Mouse (Mus musculus): ENCODE measurements around the gene Trir. TPM values are rescaled to one million over a fixed set of nuclear protein-coding genes. Genes with fewer than 3 reads are reported as not detected.

Gene Trir
- polyA plus RNA-seq, 1 experiment from 2014 or later: 157 TPM

GRCm38 (mm10) chr8:85011242-85011641, 15.4 kb upstream of the Trir start:
- no peak for ATAC-seq (ENCODE audit: low FRiP score, low TSS enrichment)
- DNase-seq: no peak

GRCm38 (mm10) chr8:85013230-85013840, 13.3 kb upstream of the Trir start:
- Histone ChIP-seq H3K9ac (replicated peaks; ENCODE audit: low read length) (peak overlapping the region; percentile 45), H3K4me2 (ENCODE audit: low read length) (peak overlapping the region; percentile 57), H3K27me3 (ENCODE audit: control insufficient read depth, insufficient read depth, low read length) (peaks cover 20% of the 10 kb centered on the region), H3K27ac (replicated peaks; ENCODE audit: low read depth, low read length) (no peak overlapping the region), H3K4me3 (replicated peaks; ENCODE audit: low read depth, low read length) (peak overlapping the region; percentile 25), H3K9me3 (ENCODE audit: control insufficient read depth, low read length) (no peaks in the 10 kb centered on the region), H3K4me1 (ENCODE audit: control insufficient read depth, insufficient read depth, low read length) (0 out of 2 replicates have a peak, but pooled peaks cover 4% of the 10 kb centered on the region), H3K36me3 (ENCODE audit: control insufficient read depth, insufficient read depth, low read length) (peaks cover 9% of the 10 kb centered on the region)
- 5% methylated on average over 26 of the region's 26 CpGs for WGBS
- ATAC-seq (ENCODE audit: low FRiP score, low TSS enrichment) (peak; percentile 57; the same call in 1 of the 2 replicates), DNase-seq (peak; percentile 90)

More at GRCm38 (mm10) chr8:85011242-85011641, 15.4 kb upstream of the Trir start:
- H3K27me3 ChIP-seq (ENCODE audit: control insufficient read depth, insufficient read depth, low read length): peaks cover 27% of the 10 kb centered on the region
- no peaks in the 10 kb centered on the region for H3K9me3 ChIP-seq (ENCODE audit: control insufficient read depth, low read length)
- no peak overlapping the region for H3K4me3 ChIP-seq (replicated peaks; ENCODE audit: low read depth, low read length)
- WGBS: 16% methylated on average over 28 of the region's 28 CpGs
- no peak overlapping the region for H3K27ac ChIP-seq (replicated peaks; ENCODE audit: low read depth, low read length)
- no peaks in the 10 kb centered on the region for H3K36me3 ChIP-seq (ENCODE audit: control insufficient read depth, insufficient read depth, low read length)
- no peak overlapping the region for H3K4me2 ChIP-seq (ENCODE audit: low read length)
- no peak overlapping the region for H3K9ac ChIP-seq (replicated peaks; ENCODE audit: low read length)
- 0 out of 2 replicates have a peak, but pooled peaks cover 4% of the 10 kb centered on the region for H3K4me1 ChIP-seq (ENCODE audit: control insufficient read depth, insufficient read depth, low read length)

GRCm38 (mm10) chr8:85014431-85014830, 12.2 kb upstream of the Trir start, which contains the start of gene Best2:
Gene Best2 (minus strand): TSS chr8:85014531.
- WGBS: 68% methylated on average over 2 of the region's 2 CpGs
- Histone ChIP-seq H3K36me3 (ENCODE audit: control insufficient read depth, insufficient read depth, low read length) (peaks cover 20% of the 10 kb centered on the region), H3K9me3 (ENCODE audit: control insufficient read depth, low read length) (no peaks in the 10 kb centered on the region), H3K27me3 (ENCODE audit: control insufficient read depth, insufficient read depth, low read length) (peaks cover 20% of the 10 kb centered on the region), H3K27ac (replicated peaks; ENCODE audit: low read depth, low read length) (no peak within 1 kb of the TSS), H3K4me3 (replicated peaks; ENCODE audit: low read depth, low read length) (peak within 1 kb of the TSS; percentile 25), H3K4me1 (ENCODE audit: control insufficient read depth, insufficient read depth, low read length) (0 out of 2 replicates have a peak, but pooled peaks cover 4% of the 10 kb centered on the region), H3K4me2 (ENCODE audit: low read length) (peak within 1 kb of the TSS; percentile 57), H3K9ac (replicated peaks; ENCODE audit: low read length) (peak within 1 kb of the TSS; percentile 45)
- no peak for ATAC-seq (ENCODE audit: low FRiP score, low TSS enrichment)
- no peak for DNase-seq

DNA sequence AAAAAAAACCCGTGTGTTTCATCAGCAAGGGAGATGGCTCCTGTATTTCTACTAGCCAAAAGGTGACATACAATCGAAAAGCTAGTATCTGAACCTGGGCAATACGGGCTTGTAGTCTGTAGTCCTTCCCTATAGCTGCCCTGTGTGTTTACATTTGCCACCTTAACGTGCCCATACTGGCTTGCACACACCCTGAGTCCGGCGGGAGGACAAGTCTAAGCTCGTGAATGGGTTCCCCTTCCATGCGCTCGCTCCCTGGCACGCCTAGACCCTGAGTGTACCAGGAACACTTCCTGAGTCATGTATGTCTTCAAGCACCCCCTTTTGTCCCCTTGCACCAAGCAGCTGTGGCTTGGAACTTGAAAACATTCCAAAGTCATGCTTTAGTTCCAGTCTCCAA, 9.9 kb upstream of the Trir start:
- H3K27ac ChIP-seq (replicated peaks; ENCODE audit: low read depth, low read length): no peak overlapping the region
- peaks cover 42% of the 10 kb centered on the region for H3K36me3 ChIP-seq (ENCODE audit: control insufficient read depth, insufficient read depth, low read length)
- no peaks in the 10 kb centered on the region for H3K9me3 ChIP-seq (ENCODE audit: control insufficient read depth, low read length)
- H3K9ac ChIP-seq (replicated peaks; ENCODE audit: low read length): no peak overlapping the region
- no peak overlapping the region for H3K4me2 ChIP-seq (ENCODE audit: low read length)
- DNase-seq: no peak
- WGBS: 69% methylated on average over 10 of the region's 10 CpGs
- peaks cover 7% of the 10 kb centered on the region; the same call in 1 of the 2 replicates for H3K27me3 ChIP-seq (ENCODE audit: control insufficient read depth, insufficient read depth, low read length)
- no peak overlapping the region for H3K4me3 ChIP-seq (replicated peaks; ENCODE audit: low read depth, low read length)
- H3K4me1 ChIP-seq (ENCODE audit: control insufficient read depth, insufficient read depth, low read length): 0 out of 2 replicates have a peak, but pooled peaks cover 4% of the 10 kb centered on the region
- no peak for ATAC-seq (ENCODE audit: low FRiP score, low TSS enrichment)

- DNase-seq (peak; percentile 27), ATAC-seq (ENCODE audit: low FRiP score, low TSS enrichment) (no peak)
- H3K9me3 ChIP-seq (ENCODE audit: control insufficient read depth, low read length): no peaks in the 10 kb centered on the region
- H3K27me3 ChIP-seq (ENCODE audit: control insufficient read depth, insufficient read depth, low read length): peaks cover 7% of the 10 kb centered on the region; the same call in 1 of the 2 replicates
- 22% methylated on average over 5 of the region's 5 CpGs for WGBS
- H3K27ac ChIP-seq (replicated peaks; ENCODE audit: low read depth, low read length): no peak overlapping the region
- peaks cover 47% of the 10 kb centered on the region for H3K36me3 ChIP-seq (ENCODE audit: control insufficient read depth, insufficient read depth, low read length)
- no peak overlapping the region for H3K9ac ChIP-seq (replicated peaks; ENCODE audit: low read length)
- 0 out of 2 replicates have a peak, but pooled peaks cover 4% of the 10 kb centered on the region for H3K4me1 ChIP-seq (ENCODE audit: control insufficient read depth, insufficient read depth, low read length)
- no peak overlapping the region for H3K4me2 ChIP-seq (ENCODE audit: low read length)
- no peak overlapping the region for H3K4me3 ChIP-seq (replicated peaks; ENCODE audit: low read depth, low read length)
Measured at GRCm38 (mm10) chr8:85017209-85017608, 9.4 kb upstream of the Trir start.

DNA sequence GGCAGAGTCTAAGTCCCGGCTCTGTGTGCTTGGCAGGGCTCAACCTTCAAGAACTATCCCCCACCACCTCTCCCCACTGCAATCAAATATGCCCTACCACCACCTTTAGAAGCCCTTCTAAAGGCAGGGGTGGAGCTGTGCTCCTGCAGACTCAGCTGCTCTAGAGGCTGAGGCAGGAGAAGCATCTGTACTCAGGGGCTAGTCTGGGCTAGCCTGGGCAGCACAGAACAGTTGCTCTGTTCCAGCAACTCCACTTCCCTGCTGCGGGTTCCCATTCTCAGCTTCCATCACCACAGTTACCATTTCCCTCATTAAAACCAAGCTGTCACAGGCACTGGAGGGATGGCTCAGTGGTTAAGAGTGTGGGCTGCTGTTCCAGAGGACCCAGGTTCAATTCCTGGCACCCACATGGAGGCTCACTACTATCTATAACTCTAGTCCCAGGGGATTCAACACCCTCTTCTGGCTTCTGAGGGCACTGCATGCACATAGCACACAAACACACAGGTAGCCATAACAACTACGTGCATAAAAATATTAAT, 5.0 kb upstream of the Trir start:
- no peak overlapping the region for H3K4me2 ChIP-seq (ENCODE audit: low read length)
- 94% methylated on average over 3 of the region's 3 CpGs for WGBS
- no peaks in the 10 kb centered on the region for H3K27me3 ChIP-seq (ENCODE audit: control insufficient read depth, insufficient read depth, low read length)
- H3K27ac ChIP-seq (replicated peaks; ENCODE audit: low read depth, low read length): no peak overlapping the region
- no peak overlapping the region for H3K9ac ChIP-seq (replicated peaks; ENCODE audit: low read length)
- peaks cover 19% of the 10 kb centered on the region for H3K4me1 ChIP-seq (ENCODE audit: control insufficient read depth, insufficient read depth, low read length)
- no peaks in the 10 kb centered on the region for H3K9me3 ChIP-seq (ENCODE audit: control insufficient read depth, low read length)
- ATAC-seq (ENCODE audit: low FRiP score, low TSS enrichment) (no peak), DNase-seq (no peak)
- no peak overlapping the region for H3K4me3 ChIP-seq (replicated peaks; ENCODE audit: low read depth, low read length)
- H3K36me3 ChIP-seq (ENCODE audit: control insufficient read depth, insufficient read depth, low read length): peaks cover 63% of the 10 kb centered on the region

- Histone ChIP-seq H3K9ac (replicated peaks; ENCODE audit: low read length) (no peak overlapping the region), H3K27ac (replicated peaks; ENCODE audit: low read depth, low read length) (no peak overlapping the region), H3K27me3 (ENCODE audit: control insufficient read depth, insufficient read depth, low read length) (no peaks in the 10 kb centered on the region), H3K4me1 (ENCODE audit: control insufficient read depth, insufficient read depth, low read length) (peaks cover 32% of the 10 kb centered on the region), H3K4me2 (ENCODE audit: low read length) (peak overlapping the region; percentile 90), H3K9me3 (ENCODE audit: control insufficient read depth, low read length) (no peaks in the 10 kb centered on the region), H3K4me3 (replicated peaks; ENCODE audit: low read depth, low read length) (peak overlapping the region; percentile 89), H3K36me3 (ENCODE audit: control insufficient read depth, insufficient read depth, low read length) (peaks cover 49% of the 10 kb centered on the region)
- ATAC-seq (ENCODE audit: low FRiP score, low TSS enrichment) (no peak), DNase-seq (no peak)
- WGBS: 99% methylated on average over 3 of the region's 3 CpGs
Measured at GRCm38 (mm10) chr8:85023846-85024245, 2.8 kb upstream of the Trir start.

- Histone ChIP-seq H3K4me1 (ENCODE audit: control insufficient read depth, insufficient read depth, low read length) (peaks cover 36% of the 10 kb centered on the region), H3K27me3 (ENCODE audit: control insufficient read depth, insufficient read depth, low read length) (no peaks in the 10 kb centered on the region), H3K36me3 (ENCODE audit: control insufficient read depth, insufficient read depth, low read length) (peaks cover 47% of the 10 kb centered on the region), H3K27ac (replicated peaks; ENCODE audit: low read depth, low read length) (peak within 1 kb of the TSS; percentile 55), H3K9ac (replicated peaks; ENCODE audit: low read length) (peak within 1 kb of the TSS; percentile 70), H3K4me3 (replicated peaks; ENCODE audit: low read depth, low read length) (peak within 1 kb of the TSS; percentile 89), H3K4me2 (ENCODE audit: low read length) (peak within 1 kb of the TSS; percentile 90), H3K9me3 (ENCODE audit: control insufficient read depth, low read length) (no peaks in the 10 kb centered on the region)
- 6% methylated on average over 30 of the region's 30 CpGs for WGBS
- DNase-seq (peak; percentile 93), ATAC-seq (ENCODE audit: low FRiP score, low TSS enrichment) (peak; percentile 87)
Measured at GRCm38 (mm10) chr8:85025098-85025932, 1.3 kb upstream of the Trir start, which contains the start of gene Asna1. Gene Asna1 (minus strand): TSS chr8:85025281.

Measured in midbrain, embryonic 14.5 days (tissue).